Mouse (Mus musculus): Measurements from ENCODE around the gene Slc16a1. TPM values are rescaled to one million over a fixed set of nuclear protein-coding genes. Genes with fewer than 3 reads are reported as not detected.

Slc16a1 gene
- polyA plus RNA-seq, 1 experiment from 2014 or later: 31.0 TPM

DNA sequence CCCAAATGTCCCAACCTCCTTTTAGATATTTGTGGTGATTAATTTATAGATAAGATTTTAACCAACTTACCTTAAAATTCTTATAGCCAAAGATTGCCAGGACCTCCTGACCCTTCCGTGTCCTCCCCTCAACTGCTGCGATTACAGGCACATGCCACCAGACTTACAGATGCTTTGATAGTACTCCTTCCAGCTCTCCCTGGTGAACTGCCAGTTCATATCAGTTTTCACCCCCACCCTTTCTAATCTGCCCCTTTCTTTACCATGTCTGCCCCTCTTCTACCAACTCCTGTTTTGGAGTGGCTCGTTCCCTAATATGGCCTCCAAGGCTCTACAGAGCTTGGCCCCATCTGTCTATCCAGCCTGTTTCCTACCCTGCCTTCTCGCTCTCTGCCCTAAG is 15.8 kb downstream of the Slc16a1 start:
- ATAC-seq (ENCODE audit: insufficient read depth): no peak
- no peak overlapping the region for H3K4me2 ChIP-seq
- 82% methylated on average over 4 of the region's 4 CpGs for WGBS
- TF ChIP-seq CTCF (IDR thresholded peaks at IDR 0.05; ENCODE audit: low read depth): no peak
- peaks cover 48% of the 10 kb centered on the region for H3K36me3 ChIP-seq (ENCODE audit: insufficient read depth)
- no peaks in the 10 kb centered on the region for H3K4me1 ChIP-seq (ENCODE audit: insufficient read depth)
- H3K4me3 ChIP-seq (ENCODE audit: low read depth, low read length): no peak overlapping the region
- no peaks in the 10 kb centered on the region for H3K27me3 ChIP-seq (ENCODE audit: insufficient read depth, low read length)
- no peak overlapping the region for H3K27ac ChIP-seq (ENCODE audit: low read depth)
- DNase-seq: no peak
- H3K9ac ChIP-seq: no peak overlapping the region
- H3K9me3 ChIP-seq (ENCODE audit: low read depth, low read length): no peaks in the 10 kb centered on the region

DNA sequence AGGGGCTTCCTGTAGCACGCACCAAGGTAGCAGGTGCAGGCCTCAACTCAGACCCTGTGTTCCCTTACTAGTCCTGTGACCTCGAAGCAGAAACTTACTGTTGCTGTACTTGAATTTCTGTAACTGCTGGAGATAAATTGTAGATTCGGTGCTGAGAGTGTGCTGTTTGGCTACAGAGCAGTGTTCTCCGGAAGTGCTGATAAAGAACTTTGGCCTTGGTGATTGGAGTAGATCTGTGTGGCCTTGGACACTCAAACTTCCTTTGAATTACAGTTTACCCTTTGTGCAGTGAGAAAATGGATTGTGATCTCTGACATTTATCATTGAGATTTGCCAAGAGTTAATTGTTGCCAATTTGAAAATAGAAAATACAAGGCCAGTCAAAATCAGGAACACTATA is 16.5 kb downstream of the Slc16a1 start:
- Histone ChIP-seq H3K36me3 (ENCODE audit: insufficient read depth) (peaks cover 48% of the 10 kb centered on the region), H3K4me1 (ENCODE audit: insufficient read depth) (no peaks in the 10 kb centered on the region), H3K9ac (no peak overlapping the region), H3K9me3 (ENCODE audit: low read depth, low read length) (no peaks in the 10 kb centered on the region), H3K27ac (ENCODE audit: low read depth) (no peak overlapping the region), H3K4me3 (ENCODE audit: low read depth, low read length) (no peak overlapping the region), H3K4me2 (no peak overlapping the region), H3K27me3 (ENCODE audit: insufficient read depth, low read length) (no peaks in the 10 kb centered on the region)
- 74% methylated on average over 4 of the region's 4 CpGs for WGBS
- no peak for DNase-seq
- ATAC-seq (ENCODE audit: insufficient read depth): no peak
- no peak for TF ChIP-seq CTCF (IDR thresholded peaks at IDR 0.05; ENCODE audit: low read depth)

DNA sequence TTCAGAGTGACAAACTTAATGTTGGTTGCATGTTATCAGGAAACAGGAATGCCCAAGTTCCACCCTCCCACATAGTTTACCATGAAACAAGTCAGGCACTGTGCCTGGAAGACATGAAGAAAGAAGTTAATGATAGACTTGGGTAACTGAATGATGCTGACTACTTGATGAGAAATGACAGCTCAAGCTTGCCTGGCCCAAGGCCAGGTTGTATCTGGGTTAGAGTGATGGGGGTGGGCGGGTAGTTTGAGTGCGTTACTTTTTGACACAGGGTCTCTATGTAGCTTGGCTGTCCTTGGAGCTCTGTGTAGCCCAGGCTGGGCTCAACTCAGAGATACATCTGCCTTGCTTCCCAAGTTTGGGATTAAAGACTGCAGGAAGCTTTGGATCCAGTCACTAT is 20.2 kb downstream of the Slc16a1 start:
- H3K36me3 ChIP-seq (ENCODE audit: insufficient read depth): peaks cover 31% of the 10 kb centered on the region; the same call in 1 of the 2 replicates
- H3K9ac ChIP-seq: no peak overlapping the region
- no peaks in the 10 kb centered on the region; the same call in 1 of the 2 replicates for H3K4me1 ChIP-seq (ENCODE audit: insufficient read depth)
- no peak for ATAC-seq (ENCODE audit: insufficient read depth)
- no peak overlapping the region for H3K4me3 ChIP-seq (ENCODE audit: low read depth, low read length)
- H3K4me2 ChIP-seq: no peak overlapping the region
- no peak overlapping the region for H3K27ac ChIP-seq (ENCODE audit: low read depth)
- 75% methylated on average over 2 of the region's 2 CpGs for WGBS
- no peaks in the 10 kb centered on the region for H3K27me3 ChIP-seq (ENCODE audit: insufficient read depth, low read length)
- no peak for DNase-seq
- H3K9me3 ChIP-seq (ENCODE audit: low read depth, low read length): no peaks in the 10 kb centered on the region
- TF ChIP-seq CTCF (IDR thresholded peaks at IDR 0.05; ENCODE audit: low read depth): no peak

DNA sequence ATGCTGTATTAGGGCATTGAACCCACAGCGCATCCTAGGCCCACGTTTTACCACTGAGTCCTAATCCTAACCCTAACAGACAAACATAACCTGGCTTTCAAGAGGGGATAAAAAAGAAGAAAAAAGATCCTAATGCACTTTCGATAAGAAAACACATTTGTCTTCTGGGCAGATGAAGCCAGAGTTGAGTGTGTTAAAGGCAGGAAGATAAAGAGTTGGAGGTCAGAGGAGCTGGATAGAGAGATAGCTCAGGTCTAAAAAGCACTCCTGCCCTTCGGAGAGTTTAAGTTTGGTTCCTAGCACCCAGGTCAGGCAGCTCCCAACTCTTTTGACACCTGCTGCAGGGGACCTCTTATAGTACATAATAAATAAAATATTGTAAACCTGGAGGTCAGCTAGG is 21.3 kb downstream of the Slc16a1 start:
- no peak for DNase-seq
- Histone ChIP-seq H3K4me2 (no peak overlapping the region), H3K36me3 (ENCODE audit: insufficient read depth) (peaks cover 22% of the 10 kb centered on the region; the same call in 1 of the 2 replicates), H3K4me1 (ENCODE audit: insufficient read depth) (no peaks in the 10 kb centered on the region; the same call in 1 of the 2 replicates), H3K4me3 (ENCODE audit: low read depth, low read length) (no peak overlapping the region), H3K27ac (ENCODE audit: low read depth) (no peak overlapping the region), H3K27me3 (ENCODE audit: insufficient read depth, low read length) (no peaks in the 10 kb centered on the region), H3K9ac (no peak overlapping the region), H3K9me3 (ENCODE audit: low read depth, low read length) (no peaks in the 10 kb centered on the region)
- no peak for TF ChIP-seq CTCF (IDR thresholded peaks at IDR 0.05; ENCODE audit: low read depth)
- ATAC-seq (ENCODE audit: insufficient read depth): no peak
- 63% methylated on average over 4 of the region's 4 CpGs for whole genome bisulfite sequencing

DNA sequence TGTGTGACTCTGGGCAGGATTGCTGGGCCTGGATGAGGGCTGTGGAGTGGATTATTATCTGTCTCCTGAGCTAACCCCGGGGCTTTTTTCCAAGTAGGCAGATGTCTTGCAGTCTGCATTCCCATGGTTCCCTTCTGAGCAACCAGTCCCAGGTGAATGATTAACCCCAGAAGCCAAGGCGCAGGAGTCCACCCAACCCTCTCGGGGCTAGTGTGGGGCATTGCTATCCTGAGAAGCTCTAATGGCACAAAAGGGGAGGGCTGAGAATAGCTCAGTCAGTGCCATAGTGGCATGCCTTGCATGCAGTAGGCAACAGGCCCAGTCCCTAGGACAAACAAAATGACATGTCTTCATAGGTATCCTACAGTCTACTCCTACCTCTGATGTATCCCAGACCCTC is 22.1 kb downstream of the Slc16a1 start:
- ATAC-seq (ENCODE audit: insufficient read depth) (peak; percentile 24; the same call in 1 of the 2 replicates), DNase-seq (peak; percentile 49)
- no peaks in the 10 kb centered on the region for H3K9me3 ChIP-seq (ENCODE audit: low read depth, low read length)
- H3K9ac ChIP-seq: no peak overlapping the region
- H3K27me3 ChIP-seq (ENCODE audit: insufficient read depth, low read length): no peaks in the 10 kb centered on the region
- TF ChIP-seq CTCF (IDR thresholded peaks at IDR 0.05; ENCODE audit: low read depth): no peak
- H3K4me3 ChIP-seq (ENCODE audit: low read depth, low read length): no peak overlapping the region
- H3K27ac ChIP-seq (ENCODE audit: low read depth): no peak overlapping the region
- H3K4me1 ChIP-seq (ENCODE audit: insufficient read depth): no peaks in the 10 kb centered on the region; the same call in 1 of the 2 replicates
- H3K4me2 ChIP-seq: no peak overlapping the region
- 63% methylated on average over 3 of the region's 3 CpGs for WGBS
- H3K36me3 ChIP-seq (ENCODE audit: insufficient read depth): peaks cover 15% of the 10 kb centered on the region; the same call in 1 of the 2 replicates

DNA sequence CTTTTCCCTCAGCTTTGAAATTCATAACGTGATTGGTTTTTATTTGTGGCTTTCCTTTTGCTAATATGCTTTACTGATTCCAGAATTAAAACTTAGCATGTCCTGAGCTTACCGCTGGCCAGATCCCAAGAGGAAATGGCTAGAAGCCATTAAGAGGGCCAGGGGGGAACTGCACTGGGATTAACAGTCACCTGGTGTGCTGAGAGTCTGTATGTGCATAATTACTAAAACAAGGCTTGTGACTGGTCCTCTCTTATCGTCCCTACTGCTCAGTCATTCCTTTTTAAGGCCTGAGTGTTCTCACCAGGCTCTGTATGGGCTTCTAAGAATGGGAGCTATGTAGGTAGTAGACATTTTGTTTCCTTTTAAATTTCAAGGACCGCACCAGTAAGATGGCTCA is 23.5 kb downstream of the Slc16a1 start:
- Histone ChIP-seq H3K27me3 (ENCODE audit: insufficient read depth, low read length) (no peaks in the 10 kb centered on the region), H3K9me3 (ENCODE audit: low read depth, low read length) (no peaks in the 10 kb centered on the region), H3K4me2 (no peak overlapping the region), H3K4me1 (ENCODE audit: insufficient read depth) (no peaks in the 10 kb centered on the region; the same call in 1 of the 2 replicates), H3K27ac (ENCODE audit: low read depth) (no peak overlapping the region; the same call in 1 of the 2 replicates), H3K9ac (no peak overlapping the region), H3K4me3 (ENCODE audit: low read depth, low read length) (no peak overlapping the region), H3K36me3 (ENCODE audit: insufficient read depth) (0 out of 2 replicates have a peak, but pooled peaks cover 6% of the 10 kb centered on the region)
- TF ChIP-seq CTCF (IDR thresholded peaks at IDR 0.05; ENCODE audit: low read depth): no peak
- DNase-seq: peak; percentile 17
- WGBS: 43% methylated on average over 4 of the region's 4 CpGs
- ATAC-seq (ENCODE audit: insufficient read depth): no peak

DNA sequence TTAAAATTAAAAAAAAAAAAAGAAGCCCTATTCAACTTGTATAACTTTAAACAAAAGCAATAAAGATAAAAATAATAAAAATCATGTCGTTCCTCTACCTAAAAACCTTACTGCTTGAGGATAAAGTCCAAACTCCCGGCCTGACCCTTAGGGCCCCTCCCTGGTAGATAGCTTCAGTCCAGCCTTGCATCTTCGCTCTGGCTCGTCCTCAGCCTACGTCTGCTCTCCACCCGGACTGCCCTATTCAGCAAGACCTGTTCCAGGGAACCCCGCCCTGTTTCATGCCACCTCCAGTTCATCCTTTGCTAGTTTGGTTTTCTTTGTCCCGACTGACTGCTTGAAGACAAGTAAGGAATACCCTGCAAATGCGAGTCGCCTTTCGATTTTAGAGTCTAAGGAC is 24.5 kb downstream of the Slc16a1 start:
- Histone ChIP-seq H3K4me3 (ENCODE audit: low read depth, low read length) (no peak overlapping the region), H3K27me3 (ENCODE audit: insufficient read depth, low read length) (no peaks in the 10 kb centered on the region), H3K36me3 (ENCODE audit: insufficient read depth) (0 out of 2 replicates have a peak, but pooled peaks cover 1% of the 10 kb centered on the region), H3K9ac (no peak overlapping the region), H3K9me3 (ENCODE audit: low read depth, low read length) (no peaks in the 10 kb centered on the region), H3K4me1 (ENCODE audit: insufficient read depth) (no peaks in the 10 kb centered on the region; the same call in 1 of the 2 replicates), H3K27ac (ENCODE audit: low read depth) (no peak overlapping the region), H3K4me2 (no peak overlapping the region)
- TF ChIP-seq CTCF (IDR thresholded peaks at IDR 0.05; ENCODE audit: low read depth): no peak
- 72% methylated on average over 11 of the region's 11 CpGs for WGBS
- DNase-seq (no peak), ATAC-seq (ENCODE audit: insufficient read depth) (no peak)
